Mouse (Mus musculus): ENCODE results near the gene Zdhhc13. TPM values are rescaled to one million over a fixed set of nuclear protein-coding genes. Genes with fewer than 3 reads are reported as not detected.
A peak's percentile ranks its signal among the peaks of the same experiment; 100 is the strongest.

The Zdhhc13 gene
- 38.8 and 40.9 TPM in 2 replicates for polyA plus RNA-seq (2015; fragmentation: Nextera tagmentation; extraction: Ambion mirVana)

DNA sequence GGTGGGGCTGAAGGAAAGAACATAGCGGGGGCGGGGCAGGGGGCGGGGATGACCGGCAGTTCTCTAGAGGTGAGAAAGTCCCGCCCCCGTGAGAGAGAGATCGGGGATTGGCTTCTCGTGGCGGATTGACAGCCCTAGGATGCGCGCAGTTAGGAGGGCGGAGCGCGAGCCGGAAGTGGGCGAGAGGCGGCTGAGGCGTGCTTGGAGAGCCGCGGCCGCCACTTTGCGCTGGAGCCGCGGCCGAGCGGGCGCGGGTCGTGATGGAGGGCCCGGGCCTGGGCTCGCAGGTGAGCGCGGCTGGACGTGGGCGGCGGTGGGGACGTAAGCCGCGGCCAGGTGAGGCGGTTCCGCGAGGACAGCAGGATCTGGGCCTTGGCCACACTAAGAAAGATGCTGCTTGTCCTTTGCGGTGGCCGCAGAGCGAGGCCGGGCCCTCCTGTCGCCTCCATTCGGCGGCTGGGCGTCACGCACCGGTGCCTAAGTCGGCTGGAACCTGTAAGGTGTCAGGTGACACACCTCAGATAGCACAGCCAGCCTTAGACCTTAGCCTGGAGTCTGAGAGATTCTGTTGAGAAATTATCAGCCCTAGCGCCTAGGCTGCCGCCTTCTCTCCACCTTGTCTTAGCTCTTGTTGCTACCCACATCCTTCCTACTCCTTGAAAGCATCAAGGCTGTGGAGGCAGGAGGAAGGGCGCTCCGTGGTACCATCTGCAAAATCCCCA is at the start of gene Zdhhc13:
Gene Zdhhc13, plus strand, starts transcription at position 153 of the 722 bp plus-strand sequence.
- no peaks in the 10 kb centered on the region for H3K9me3 ChIP-seq (replicated peaks; ENCODE audit: control insufficient read depth, low read length, poor library complexity, severe bottlenecking)
- ATAC-seq: peak; percentile 100
- no peaks in the 10 kb centered on the region for H3K36me3 ChIP-seq (ENCODE audit: control insufficient read depth, insufficient read depth, low read length)
- under 1% methylated on average over 48 of the region's 57 CpGs for WGBS
- H3K4me3 ChIP-seq (ENCODE audit: low read depth, low read length): peak within 1 kb of the TSS; percentile 94
- peaks cover 19% of the 10 kb centered on the region for H3K4me1 ChIP-seq (ENCODE audit: control insufficient read depth, insufficient read depth, low read length)
- no peaks in the 10 kb centered on the region for H3K27me3 ChIP-seq (ENCODE audit: control insufficient read depth, insufficient read depth, low read depth, low read length)
- H3K4me2 ChIP-seq (ENCODE audit: low read length): peak within 1 kb of the TSS; percentile 92
- peak within 1 kb of the TSS; percentile 87 for H3K27ac ChIP-seq (ENCODE audit: low read length)
- peak within 1 kb of the TSS; percentile 91 for H3K9ac ChIP-seq (ENCODE audit: low read depth, low read length)

GRCm38 (mm10) chr7:48749298-48750163 is 39.3 kb upstream of the Zdhhc13 start:
- H3K9ac ChIP-seq (ENCODE audit: low read depth, low read length): peak overlapping the region; percentile 74
- no peaks in the 10 kb centered on the region for H3K27me3 ChIP-seq (ENCODE audit: control insufficient read depth, insufficient read depth, low read depth, low read length)
- 1% methylated on average over 24 of the region's 24 CpGs for WGBS
- H3K4me3 ChIP-seq (ENCODE audit: low read depth, low read length): peak overlapping the region; percentile 43
- H3K9me3 ChIP-seq (replicated peaks; ENCODE audit: control insufficient read depth, low read length, poor library complexity, severe bottlenecking): no peaks in the 10 kb centered on the region
- no peaks in the 10 kb centered on the region for H3K36me3 ChIP-seq (ENCODE audit: control insufficient read depth, insufficient read depth, low read length)
- peak overlapping the region; percentile 73; the same call in 1 of the 2 replicates for H3K27ac ChIP-seq (ENCODE audit: low read length)
- H3K4me1 ChIP-seq (ENCODE audit: control insufficient read depth, insufficient read depth, low read length): peaks cover 5% of the 10 kb centered on the region; the same call in 1 of the 2 replicates
- peak; percentile 87 for ATAC-seq
- H3K4me2 ChIP-seq (ENCODE audit: low read length): peak overlapping the region; percentile 92

GRCm38 (mm10) chr7:48750164-48750809 is 38.5 kb upstream of the Zdhhc13 start:
- Histone ChIP-seq H3K4me3 (ENCODE audit: low read depth, low read length) (no peak overlapping the region), H3K4me1 (ENCODE audit: control insufficient read depth, insufficient read depth, low read length) (peaks cover 5% of the 10 kb centered on the region; the same call in 1 of the 2 replicates), H3K27me3 (ENCODE audit: control insufficient read depth, insufficient read depth, low read depth, low read length) (no peaks in the 10 kb centered on the region), H3K4me2 (ENCODE audit: low read length) (no peak overlapping the region; the same call in 1 of the 2 replicates), H3K9me3 (replicated peaks; ENCODE audit: control insufficient read depth, low read length, poor library complexity, severe bottlenecking) (no peaks in the 10 kb centered on the region), H3K27ac (ENCODE audit: low read length) (no peak overlapping the region), H3K36me3 (ENCODE audit: control insufficient read depth, insufficient read depth, low read length) (no peaks in the 10 kb centered on the region), H3K9ac (ENCODE audit: low read depth, low read length) (no peak overlapping the region)
- peak; percentile 56 for ATAC-seq
- WGBS: 73% methylated on average over 8 of the region's 8 CpGs

GRCm38 (mm10) chr7:48751222-48751621 is 37.6 kb upstream of the Zdhhc13 start:
- no peak overlapping the region for H3K9ac ChIP-seq (ENCODE audit: low read depth, low read length)
- peaks cover 5% of the 10 kb centered on the region; the same call in 1 of the 2 replicates for H3K4me1 ChIP-seq (ENCODE audit: control insufficient read depth, insufficient read depth, low read length)
- WGBS: 88% methylated on average over 5 of the region's 5 CpGs
- H3K9me3 ChIP-seq (replicated peaks; ENCODE audit: control insufficient read depth, low read length, poor library complexity, severe bottlenecking): no peaks in the 10 kb centered on the region
- H3K4me2 ChIP-seq (ENCODE audit: low read length): no peak overlapping the region
- H3K4me3 ChIP-seq (ENCODE audit: low read depth, low read length): no peak overlapping the region
- H3K27me3 ChIP-seq (ENCODE audit: control insufficient read depth, insufficient read depth, low read depth, low read length): no peaks in the 10 kb centered on the region
- ATAC-seq: no peak
- H3K27ac ChIP-seq (ENCODE audit: low read length): no peak overlapping the region
- H3K36me3 ChIP-seq (ENCODE audit: control insufficient read depth, insufficient read depth, low read length): no peaks in the 10 kb centered on the region

DNA sequence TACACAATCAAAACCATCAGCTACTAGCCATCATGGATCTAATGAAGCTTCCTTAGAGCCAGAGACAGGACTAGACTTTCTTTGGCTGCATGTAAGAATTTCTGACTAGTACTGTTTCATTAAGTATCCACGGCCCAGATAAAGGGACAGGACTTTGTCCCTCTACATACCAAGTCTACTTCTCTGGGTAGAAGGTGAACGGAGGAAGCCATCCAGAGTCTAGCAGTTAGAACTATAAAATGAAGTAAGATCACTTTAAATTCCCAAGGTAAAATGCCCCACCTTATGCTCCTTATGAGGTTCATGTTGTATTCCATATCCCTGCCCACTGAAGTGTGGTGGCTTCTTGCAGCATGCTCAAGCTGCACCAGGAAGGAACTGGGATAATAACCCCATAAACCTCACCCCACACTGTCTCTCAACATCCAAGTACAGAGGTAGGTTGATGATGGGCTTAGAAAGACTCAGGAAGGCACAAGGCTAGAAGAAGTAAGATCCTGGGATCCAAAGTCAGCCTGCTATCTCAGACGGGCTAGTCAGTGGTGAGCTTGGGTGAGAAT is 34.3 kb upstream of the Zdhhc13 start:
- Histone ChIP-seq H3K36me3 (ENCODE audit: control insufficient read depth, insufficient read depth, low read length) (no peaks in the 10 kb centered on the region), H3K27me3 (ENCODE audit: control insufficient read depth, insufficient read depth, low read depth, low read length) (no peaks in the 10 kb centered on the region), H3K4me2 (ENCODE audit: low read length) (no peak overlapping the region), H3K4me1 (ENCODE audit: control insufficient read depth, insufficient read depth, low read length) (peaks cover 4% of the 10 kb centered on the region; the same call in 1 of the 2 replicates), H3K27ac (ENCODE audit: low read length) (no peak overlapping the region), H3K9ac (ENCODE audit: low read depth, low read length) (no peak overlapping the region), H3K4me3 (ENCODE audit: low read depth, low read length) (no peak overlapping the region), H3K9me3 (replicated peaks; ENCODE audit: control insufficient read depth, low read length, poor library complexity, severe bottlenecking) (no peaks in the 10 kb centered on the region)
- ATAC-seq: no peak
- 97% methylated on average over 3 of the region's 3 CpGs for WGBS

- no peak for ATAC-seq
- 89% methylated on average over 3 of the region's 3 CpGs for WGBS
- Histone ChIP-seq H3K9ac (ENCODE audit: low read depth, low read length) (no peak overlapping the region), H3K4me3 (ENCODE audit: low read depth, low read length) (no peak overlapping the region), H3K4me1 (ENCODE audit: control insufficient read depth, insufficient read depth, low read length) (no peaks in the 10 kb centered on the region), H3K4me2 (ENCODE audit: low read length) (no peak overlapping the region), H3K27ac (ENCODE audit: low read length) (no peak overlapping the region), H3K36me3 (ENCODE audit: control insufficient read depth, insufficient read depth, low read length) (no peaks in the 10 kb centered on the region), H3K9me3 (replicated peaks; ENCODE audit: control insufficient read depth, low read length, poor library complexity, severe bottlenecking) (no peaks in the 10 kb centered on the region), H3K27me3 (ENCODE audit: control insufficient read depth, insufficient read depth, low read depth, low read length) (no peaks in the 10 kb centered on the region)
Observed at GRCm38 (mm10) chr7:48755825-48756224, 33.0 kb upstream of the Zdhhc13 start.

- H3K36me3 ChIP-seq (ENCODE audit: control insufficient read depth, insufficient read depth, low read length): no peaks in the 10 kb centered on the region
- H3K27me3 ChIP-seq (ENCODE audit: control insufficient read depth, insufficient read depth, low read depth, low read length): no peaks in the 10 kb centered on the region
- H3K4me2 ChIP-seq (ENCODE audit: low read length): no peak overlapping the region
- H3K4me3 ChIP-seq (ENCODE audit: low read depth, low read length): no peak overlapping the region
- no peaks in the 10 kb centered on the region for H3K4me1 ChIP-seq (ENCODE audit: control insufficient read depth, insufficient read depth, low read length)
- WGBS: 93% methylated on average over 4 of the region's 4 CpGs
- H3K9ac ChIP-seq (ENCODE audit: low read depth, low read length): no peak overlapping the region
- ATAC-seq: no peak
- H3K9me3 ChIP-seq (replicated peaks; ENCODE audit: control insufficient read depth, low read length, poor library complexity, severe bottlenecking): no peaks in the 10 kb centered on the region
- no peak overlapping the region for H3K27ac ChIP-seq (ENCODE audit: low read length)
Observed at GRCm38 (mm10) chr7:48756306-48756931, 32.4 kb upstream of the Zdhhc13 start.

GRCm38 (mm10) chr7:48758083-48758482 is 30.7 kb upstream of the Zdhhc13 start:
- Histone ChIP-seq H3K9me3 (replicated peaks; ENCODE audit: control insufficient read depth, low read length, poor library complexity, severe bottlenecking) (no peaks in the 10 kb centered on the region), H3K36me3 (ENCODE audit: control insufficient read depth, insufficient read depth, low read length) (no peaks in the 10 kb centered on the region), H3K27ac (ENCODE audit: low read length) (no peak overlapping the region), H3K9ac (ENCODE audit: low read depth, low read length) (no peak overlapping the region), H3K4me3 (ENCODE audit: low read depth, low read length) (no peak overlapping the region), H3K4me1 (ENCODE audit: control insufficient read depth, insufficient read depth, low read length) (no peaks in the 10 kb centered on the region), H3K4me2 (ENCODE audit: low read length) (no peak overlapping the region), H3K27me3 (ENCODE audit: control insufficient read depth, insufficient read depth, low read depth, low read length) (no peaks in the 10 kb centered on the region)
- no peak for ATAC-seq
- WGBS: 80% methylated on average over 1 of the region's 1 CpGs
